Mouse (Mus musculus) naive thymus-derived CD4-positive, alpha-beta T cell, adult 2 months (primary cell): ENCODE measurements around the gene 1700020D05Rik.
A peak's percentile ranks its signal among the peaks of the same experiment; 100 is the strongest.
"Not testable (repeated sequence)": the region's sequence is repeated elsewhere in the genome, so short reads cannot be mapped to it uniquely, and the experiment has no call there.

Source experiments
- DNase-seq: peaks from one replicate; pipeline ENCODE4 v3.0.0-alpha.2; 2011; ENCODE audit warnings: low read depth

1700020D05Rik gene

GRCm38 (mm10) chr19:5494314-5494713 lies 9.3 kb downstream of the 1700020D05Rik start:
- DNase-seq = no peak

- DNase-seq = not testable (repeated sequence)
Measured at GRCm38 (mm10) chr19:5493301-5493721, 10.3 kb downstream of the 1700020D05Rik start.

GRCm38 (mm10) chr19:5492641-5493040 lies 10.9 kb downstream of the 1700020D05Rik start:
- no peak for DNase-seq

GRCm38 (mm10) chr19:5490898-5491708 lies 12.5 kb downstream of the 1700020D05Rik start:
- peak; percentile 92 for DNase-seq

- peak; percentile 95 for DNase-seq
Measured at GRCm38 (mm10) chr19:5490313-5490897, 13.2 kb downstream of the 1700020D05Rik start, which contains the start of gene Cfl1. Cfl1 (plus strand) TSS chr19:5490455.

GRCm38 (mm10) chr19:5489721-5490120 lies 13.9 kb downstream of the 1700020D05Rik start:
- not testable (repeated sequence) for DNase-seq

GRCm38 (mm10) chr19:5488878-5489571 lies 14.6 kb downstream of the 1700020D05Rik start:
- DNase-seq = peak; percentile 96

GRCm38 (mm10) chr19:5487768-5488550 lies 15.6 kb downstream of the 1700020D05Rik start, which contains the start of gene Mus81:
Mus81 (minus strand) TSS chr19:5488402.
- peak; percentile 97 for DNase-seq

GRCm38 (mm10) chr19:5486771-5487170 lies 16.8 kb downstream of the 1700020D05Rik start:
- no peak for DNase-seq

GRCm38 (mm10) chr19:5486286-5486685 lies 17.3 kb downstream of the 1700020D05Rik start:
- no peak for DNase-seq

GRCm38 (mm10) chr19:5485821-5486220 lies 17.8 kb downstream of the 1700020D05Rik start:
- DNase-seq = no peak

- no peak for DNase-seq
Measured at GRCm38 (mm10) chr19:5485371-5485770, 18.2 kb downstream of the 1700020D05Rik start.

- DNase-seq = no peak
Measured at GRCm38 (mm10) chr19:5484496-5484895, 19.1 kb downstream of the 1700020D05Rik start.

- DNase-seq = no peak
Measured at GRCm38 (mm10) chr19:5483386-5484359, 19.9 kb downstream of the 1700020D05Rik start.

GRCm38 (mm10) chr19:5481398-5481797 lies 22.2 kb downstream of the 1700020D05Rik start:
- DNase-seq = no peak

GRCm38 (mm10) chr19:5480016-5480415 lies 23.6 kb downstream of the 1700020D05Rik start:
- DNase-seq = no peak

GRCm38 (mm10) chr19:5477668-5478300 lies 25.8 kb downstream of the 1700020D05Rik start:
- no peak for DNase-seq

GRCm38 (mm10) chr19:5477004-5477667 lies 26.5 kb downstream of the 1700020D05Rik start:
- no peak for DNase-seq

GRCm38 (mm10) chr19:5475069-5475714 lies 28.4 kb downstream of the 1700020D05Rik start:
- DNase-seq = no peak
